Mouse (Mus musculus): Measurements from ENCODE around the gene Ptpn7.

DNA sequence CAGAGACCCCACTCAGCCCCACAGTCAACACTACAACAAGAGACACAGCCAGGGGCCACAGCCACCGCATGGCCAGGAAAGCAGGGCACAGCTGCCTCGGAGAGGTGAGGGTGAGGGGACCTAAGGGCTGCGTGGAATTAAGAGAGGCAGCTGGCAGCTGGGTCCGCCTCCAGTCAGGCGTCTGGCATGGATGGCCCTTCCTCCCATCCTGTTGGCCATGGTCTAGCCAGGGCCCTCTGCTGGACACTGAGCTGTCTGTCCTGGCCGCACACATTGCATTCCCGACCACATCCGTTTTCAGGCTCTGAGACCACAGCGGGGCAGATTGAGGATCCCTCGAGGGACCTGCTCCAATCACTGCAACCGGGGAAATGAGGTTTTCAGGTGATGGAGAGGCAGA is 34.9 kb downstream of the Ptpn7 start, which contains the start of gene Gpr37l1:
- TF ChIP-seq NELFE (IDR thresholded peaks at IDR 0.05; ENCODE audit: low read depth, low read length) (no peak), RAD21 (IDR thresholded peaks at IDR 0.05; ENCODE audit: low read depth, low read length) (no peak), CHD2 (IDR thresholded peaks at IDR 0.05; ENCODE audit: low read length) (no peak), CTCF (IDR thresholded peaks at IDR 0.05 in 2 of 3, conservative IDR thresholded peaks at IDR 0.05 in 1 of 3; ENCODE audit: control insufficient read depth in 1 of 3, insufficient read depth in 1 of 3, low read depth in 2 of 3, low read length in 3 of 3, poor library complexity in 1 of 3, severe bottlenecking in 1 of 3) (no peak), EP300 (IDR thresholded peaks at IDR 0.05; ENCODE audit: low read depth in 1 of 2, low read length in 2 of 2) (no peak), MXI1 (IDR thresholded peaks at IDR 0.05; ENCODE audit: low read depth, low read length) (no peak), MAFK (IDR thresholded peaks at IDR 0.05; ENCODE audit: borderline replicate concordance, low read depth, low read length) (no peak), MYB (IDR thresholded peaks at IDR 0.05; ENCODE audit: low read depth, low read length) (no peak)
